Mouse (Mus musculus): ENCODE results near the gene Chrna1.

Gene Chrna1

GRCm38 (mm10) chr2:73580166-73580565, at the start of gene Chrna1:
Chrna1 (minus strand) TSS chr2:73580338.
- DNase-seq = no peak

DNA sequence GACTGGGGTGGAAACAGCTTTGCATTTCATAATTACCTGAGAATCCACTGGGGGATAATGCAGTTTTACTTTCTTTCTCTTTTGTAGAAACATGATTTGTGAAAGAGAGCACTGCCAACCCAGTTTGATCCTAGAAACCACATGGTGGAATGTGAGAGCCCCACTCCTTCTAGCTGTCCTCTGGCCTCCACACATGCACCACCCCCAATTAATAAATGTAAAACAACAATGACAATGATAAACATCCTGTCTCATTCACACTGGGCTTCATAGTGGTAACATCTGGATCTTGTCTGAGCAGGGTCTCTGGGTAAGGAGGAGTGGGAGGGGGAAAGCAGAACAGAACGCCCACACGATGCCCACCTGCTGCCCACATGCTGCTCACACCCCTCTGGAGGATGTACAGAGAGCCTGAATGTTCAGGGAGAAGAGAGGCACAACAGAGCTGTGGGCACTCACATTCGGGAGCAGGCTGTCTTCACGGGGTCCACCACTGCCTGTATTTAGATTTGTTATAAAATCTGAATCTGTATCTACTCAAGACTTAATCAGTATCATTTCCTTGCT, 38.4 kb upstream of the Chrna1 start:
- DNase-seq = no peak

DNA sequence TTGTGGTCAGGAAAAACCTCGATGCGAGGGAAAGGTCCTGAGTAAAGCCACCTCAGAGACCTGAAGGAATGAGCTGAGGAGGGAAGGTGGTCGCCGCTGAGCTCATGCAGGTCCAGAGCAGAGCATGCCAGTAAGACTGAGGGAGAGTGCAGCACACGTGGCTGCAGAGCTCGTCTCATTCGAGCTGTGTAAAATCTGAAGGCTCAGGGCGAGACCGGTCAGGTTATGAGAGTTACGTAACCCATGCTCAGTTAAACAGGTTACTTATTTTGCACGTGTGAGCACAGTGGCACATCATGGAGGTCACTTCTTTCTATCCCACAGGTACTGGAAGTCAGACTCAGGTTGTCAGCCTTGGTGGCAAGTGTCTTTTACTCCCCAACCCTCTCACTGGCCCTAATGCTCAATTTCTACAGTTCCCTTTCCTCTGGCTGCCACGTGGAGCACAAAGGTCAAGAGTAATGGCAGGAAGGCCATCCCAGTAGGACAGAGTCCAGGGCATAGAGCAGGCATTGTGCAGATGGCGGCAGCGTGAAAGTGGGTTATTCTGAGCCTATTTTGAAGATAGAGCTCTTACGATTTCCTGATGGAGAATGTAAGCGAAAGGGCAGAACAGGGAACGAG, 36.4 kb upstream of the Chrna1 start:
- DNase-seq = no peak

- no peak for DNase-seq
Measured at GRCm38 (mm10) chr2:73615456-73615855, 35.3 kb upstream of the Chrna1 start.

GRCm38 (mm10) chr2:73614303-73614702, 34.2 kb upstream of the Chrna1 start:
- DNase-seq = no peak

DNA sequence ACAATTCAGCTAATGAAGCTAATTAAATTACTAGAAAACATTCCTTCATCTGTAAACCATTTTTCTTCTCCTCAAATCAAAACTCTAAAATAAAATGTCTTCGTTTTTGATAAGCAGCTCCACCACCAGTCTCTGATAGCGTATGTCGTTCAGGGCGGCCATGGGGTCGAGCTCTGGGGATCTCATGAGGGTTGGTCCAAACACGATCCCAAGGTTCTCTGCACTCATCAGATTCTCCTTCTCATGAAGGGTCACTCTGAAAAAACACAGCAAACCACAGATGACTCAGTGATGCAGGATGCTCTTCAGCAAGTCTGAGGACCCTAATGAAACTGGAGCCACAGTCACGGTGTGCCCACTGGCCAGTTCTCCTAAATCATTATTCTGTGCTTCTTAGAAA, 32.8 kb upstream of the Chrna1 start:
- DNase-seq = no peak

DNA sequence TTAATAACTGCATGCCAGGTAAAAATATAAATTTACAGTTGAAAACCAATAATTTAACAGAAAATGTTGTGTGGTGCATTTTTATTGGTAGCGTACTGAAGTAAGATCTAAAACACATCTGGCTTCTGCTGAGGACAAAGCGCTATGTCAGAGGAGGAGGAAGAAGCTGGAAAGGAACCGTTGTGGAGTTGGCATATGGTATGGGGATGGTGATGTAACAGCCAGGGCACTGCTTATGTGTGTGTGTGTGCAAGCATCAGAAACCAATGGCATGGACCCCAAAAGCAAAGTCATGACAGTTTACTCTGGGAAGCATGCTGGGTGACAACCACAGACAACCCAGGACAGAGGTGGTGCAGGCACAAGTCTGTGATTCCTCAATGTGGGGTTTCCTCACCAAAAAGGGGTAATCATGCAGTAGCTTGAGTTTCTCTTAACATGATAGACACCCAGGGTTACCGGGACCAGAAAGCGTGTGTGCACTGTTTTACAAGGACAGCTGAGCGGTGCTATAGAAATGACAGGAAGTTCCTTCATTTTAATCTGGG, 32.3 kb upstream of the Chrna1 start:
- no peak for DNase-seq

GRCm38 (mm10) chr2:73611798-73612197, 31.7 kb upstream of the Chrna1 start:
- DNase-seq = no peak

- DNase-seq = no peak
Measured at GRCm38 (mm10) chr2:73609724-73610210, 29.6 kb upstream of the Chrna1 start.

- no peak for DNase-seq
Measured at GRCm38 (mm10) chr2:73609067-73609723, 29.1 kb upstream of the Chrna1 start.

DNA sequence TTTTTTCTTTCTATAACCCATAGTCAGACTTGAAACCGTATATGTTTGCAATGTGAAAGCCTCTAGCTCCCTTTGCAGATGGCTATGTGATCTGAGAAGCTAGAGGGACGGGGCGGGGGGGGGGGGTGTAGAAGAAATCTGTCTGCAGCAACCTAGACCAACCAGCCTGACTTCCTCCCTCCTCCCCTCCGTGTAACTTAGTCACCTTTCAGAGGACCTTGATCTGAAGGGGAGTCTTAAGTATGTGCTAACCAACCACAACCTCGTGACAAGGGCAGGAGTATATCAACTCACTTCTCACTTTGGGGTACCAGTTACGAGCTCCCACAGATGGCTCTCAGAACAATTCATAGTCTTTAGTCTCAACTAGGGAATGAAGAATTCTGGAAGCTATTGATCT, 28.3 kb upstream of the Chrna1 start:
- no peak for DNase-seq

DNA sequence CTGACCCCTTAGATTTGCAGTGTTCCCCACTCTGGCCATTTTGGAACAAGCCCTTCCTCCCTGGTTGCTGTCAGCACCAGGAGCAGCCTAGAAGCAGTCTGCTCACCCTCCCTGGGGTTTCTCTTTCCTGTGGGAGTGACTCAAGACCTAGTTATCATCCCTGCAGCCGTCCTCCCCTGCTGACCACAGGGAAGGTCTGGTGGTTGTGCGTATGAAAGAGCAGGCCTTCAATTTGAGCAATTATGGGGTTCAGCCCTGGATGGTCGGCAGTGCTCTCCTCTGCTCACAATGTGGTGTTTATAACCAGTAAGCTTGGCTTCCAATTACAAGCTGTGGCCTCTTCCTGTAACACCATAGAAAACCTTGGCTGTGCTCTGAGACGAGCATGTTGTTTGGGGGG, 27.5 kb upstream of the Chrna1 start:
- DNase-seq = no peak

DNA sequence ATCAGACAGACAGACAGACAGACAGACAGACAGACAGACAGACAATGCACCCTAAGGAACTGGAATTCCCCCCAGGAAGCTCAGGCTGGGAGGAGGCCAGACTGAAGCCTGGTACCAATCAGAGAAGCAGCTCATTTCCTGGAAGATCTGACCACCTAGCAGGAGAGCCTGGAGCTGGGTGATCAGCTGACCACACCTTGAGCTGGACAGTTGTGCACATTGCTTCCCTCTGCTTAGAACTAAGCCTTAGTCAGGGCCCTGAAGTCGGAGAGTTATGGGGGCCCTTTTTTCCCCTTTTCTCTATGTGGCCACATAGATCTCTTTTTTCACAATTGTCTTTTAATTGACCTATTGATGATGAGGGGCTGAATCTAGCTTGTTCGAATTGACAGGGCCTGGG, 27.0 kb upstream of the Chrna1 start:
- DNase-seq = no peak

GRCm38 (mm10) chr2:73606616-73607015, 26.5 kb upstream of the Chrna1 start:
- DNase-seq = no peak

- DNase-seq = no peak
Measured at GRCm38 (mm10) chr2:73605077-73605476, 24.9 kb upstream of the Chrna1 start.

- no peak for DNase-seq
Measured at GRCm38 (mm10) chr2:73604579-73604978, 24.4 kb upstream of the Chrna1 start.

DNA sequence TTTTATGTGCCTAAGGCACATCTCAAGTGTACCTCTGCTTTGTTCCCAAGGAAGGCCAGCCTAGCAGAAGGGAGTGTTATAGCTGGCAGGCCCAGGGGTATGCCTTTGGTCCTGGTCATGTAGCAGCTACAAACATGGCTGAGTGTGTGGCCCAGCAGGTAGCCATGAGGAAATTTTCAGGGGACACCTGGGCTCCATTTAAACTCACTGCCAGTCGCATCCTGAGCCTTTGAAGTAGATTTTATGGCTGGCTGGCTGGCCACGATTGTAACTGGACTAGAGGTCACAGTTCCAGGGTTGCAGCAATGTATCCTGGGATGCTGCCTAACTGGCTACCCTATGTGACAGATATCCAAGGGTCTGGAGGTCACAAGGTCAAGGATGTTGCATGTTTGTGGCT, 20.5 kb upstream of the Chrna1 start:
- DNase-seq = no peak

GRCm38 (mm10) chr2:73597772-73598171, 17.6 kb upstream of the Chrna1 start:
- DNase-seq = no peak

GRCm38 (mm10) chr2:73596786-73597185, 16.6 kb upstream of the Chrna1 start:
- no peak for DNase-seq

- no peak for DNase-seq
Measured at GRCm38 (mm10) chr2:73596326-73596725, 16.2 kb upstream of the Chrna1 start.

DNA sequence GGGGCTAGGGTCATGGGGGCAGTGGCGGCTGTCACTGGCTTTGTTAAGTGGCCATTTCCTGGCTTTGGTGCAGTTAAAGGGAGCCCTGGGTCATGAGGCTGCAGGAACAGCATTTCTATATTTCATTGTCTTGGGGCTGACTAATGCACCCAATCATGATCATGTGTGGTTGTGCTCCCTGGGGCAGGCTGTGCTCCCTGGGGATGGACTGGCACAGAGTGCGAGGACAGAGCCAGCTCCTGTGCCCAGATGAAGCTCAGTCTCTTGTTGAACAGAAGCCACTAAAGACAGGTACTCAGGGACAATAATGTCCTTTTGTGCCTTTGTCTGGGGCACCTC, 12.9 kb upstream of the Chrna1 start:
- DNase-seq = no peak

GRCm38 (mm10) chr2:73592231-73593100, 12.3 kb upstream of the Chrna1 start:
- DNase-seq = no peak

- no peak for DNase-seq
Measured at GRCm38 (mm10) chr2:73591246-73591645, 11.1 kb upstream of the Chrna1 start.
